Mouse (Mus musculus) urinary bladder, postnatal 25 days (tissue): ENCODE results near the gene Gm10282.

ENCODE experiments used
- DNase-seq: peaks from one replicate; pipeline ENCODE4 v3.0.0; 2022; ENCODE audit warnings: low spot score

Gene Gm10282

GRCm38 (mm10) chr8:72298928-72299327 lies 6.1 kb downstream of the Gm10282 start:
- DNase-seq, result no peak

- no peak for DNase-seq
Measured at GRCm38 (mm10) chr8:72296561-72296960, 8.5 kb downstream of the Gm10282 start.

GRCm38 (mm10) chr8:72295679-72296078 lies 9.4 kb downstream of the Gm10282 start:
- DNase-seq, result peak; percentile 44

- DNase-seq, result no peak
Measured at GRCm38 (mm10) chr8:72295125-72295524, 9.9 kb downstream of the Gm10282 start.

GRCm38 (mm10) chr8:72293309-72293708 lies 11.8 kb downstream of the Gm10282 start:
- DNase-seq, result no peak

- DNase-seq, result no peak
Measured at GRCm38 (mm10) chr8:72291104-72291503, 14.0 kb downstream of the Gm10282 start.

GRCm38 (mm10) chr8:72289051-72289450 lies 16.0 kb downstream of the Gm10282 start:
- no peak for DNase-seq

GRCm38 (mm10) chr8:72285285-72285684 lies 19.8 kb downstream of the Gm10282 start:
- no peak for DNase-seq

GRCm38 (mm10) chr8:72281634-72282033 lies 23.4 kb downstream of the Gm10282 start:
- no peak for DNase-seq

- no peak for DNase-seq
Measured at GRCm38 (mm10) chr8:72279151-72279550, 25.9 kb downstream of the Gm10282 start.

- no peak for DNase-seq
Measured at GRCm38 (mm10) chr8:72277244-72277643, 27.8 kb downstream of the Gm10282 start.

GRCm38 (mm10) chr8:72273807-72274206 lies 31.3 kb downstream of the Gm10282 start:
- DNase-seq, result no peak

- no peak for DNase-seq
Measured at GRCm38 (mm10) chr8:72273111-72273770, 31.8 kb downstream of the Gm10282 start.

GRCm38 (mm10) chr8:72272361-72272760 lies 32.7 kb downstream of the Gm10282 start:
- peak; percentile 52 for DNase-seq

- DNase-seq, result no peak
Measured at GRCm38 (mm10) chr8:72271691-72272090, 33.4 kb downstream of the Gm10282 start.

GRCm38 (mm10) chr8:72271051-72271660 lies 33.9 kb downstream of the Gm10282 start:
- DNase-seq, result no peak

- DNase-seq, result no peak
Measured at GRCm38 (mm10) chr8:72270606-72271005, 34.5 kb downstream of the Gm10282 start.

GRCm38 (mm10) chr8:72268356-72268755 lies 36.7 kb downstream of the Gm10282 start:
- DNase-seq, result no peak

GRCm38 (mm10) chr8:72267106-72267505 lies 38.0 kb downstream of the Gm10282 start:
- DNase-seq, result no peak

- no peak for DNase-seq
Measured at GRCm38 (mm10) chr8:72266671-72267070, 38.4 kb downstream of the Gm10282 start.

GRCm38 (mm10) chr8:72265342-72265741 lies 39.7 kb downstream of the Gm10282 start:
- no peak for DNase-seq

GRCm38 (mm10) chr8:72263451-72263850 lies 41.6 kb downstream of the Gm10282 start:
- no peak for DNase-seq

GRCm38 (mm10) chr8:72262756-72263155 lies 42.3 kb downstream of the Gm10282 start:
- no peak for DNase-seq

GRCm38 (mm10) chr8:72261872-72262271 lies 43.2 kb downstream of the Gm10282 start:
- no peak for DNase-seq
